Mouse (Mus musculus): Measurements from ENCODE around the gene Ces1f. TPM values are rescaled to one million over a fixed set of nuclear protein-coding genes. Genes with fewer than 3 reads are reported as not detected.

Gene Ces1f
- 0.31 TPM in 1 of 2 replicates, not detected in the other for polyA plus RNA-seq (2015; fragmentation: Nextera tagmentation; extraction: Ambion mirVana)

GRCm38 (mm10) chr8:93279556-93279955, at the start of gene Ces1f:
Gene Ces1f, minus strand, starts transcription at chr8:93279747.
- ATAC-seq (ENCODE audit: low FRiP score, low TSS enrichment): no peak
- H3K4me1 ChIP-seq (ENCODE audit: insufficient read depth, low read length): no peaks in the 10 kb centered on the region
- no peaks in the 10 kb centered on the region for H3K9me3 ChIP-seq (ENCODE audit: low read length)
- H3K9ac ChIP-seq (replicated peaks; ENCODE audit: low read length): no peak within 1 kb of the TSS
- H3K36me3 ChIP-seq (ENCODE audit: insufficient read depth, low read length): no peaks in the 10 kb centered on the region
- no peak within 1 kb of the TSS for H3K4me2 ChIP-seq (replicated peaks; ENCODE audit: low read depth, low read length)
- H3K27ac ChIP-seq (ENCODE audit: low read length): no peak within 1 kb of the TSS
- no peak within 1 kb of the TSS for H3K4me3 ChIP-seq (ENCODE audit: low read length)
- 96% methylated on average over 1 of the region's 1 CpGs for WGBS
- no peaks in the 10 kb centered on the region for H3K27me3 ChIP-seq (ENCODE audit: insufficient read depth, low read length)

GRCm38 (mm10) chr8:93325123-93325522, 45.6 kb upstream of the Ces1f start:
- WGBS: 67% methylated on average over 2 of the region's 2 CpGs
- H3K27me3 ChIP-seq (ENCODE audit: insufficient read depth, low read length): no peaks in the 10 kb centered on the region
- H3K4me1 ChIP-seq (ENCODE audit: insufficient read depth, low read length): no peaks in the 10 kb centered on the region
- no peak overlapping the region for H3K4me3 ChIP-seq (ENCODE audit: low read length)
- no peaks in the 10 kb centered on the region for H3K36me3 ChIP-seq (ENCODE audit: insufficient read depth, low read length)
- no peak overlapping the region for H3K4me2 ChIP-seq (replicated peaks; ENCODE audit: low read depth, low read length)
- H3K9ac ChIP-seq (replicated peaks; ENCODE audit: low read length): no peak overlapping the region
- ATAC-seq (ENCODE audit: low FRiP score, low TSS enrichment): no peak
- no peak overlapping the region for H3K27ac ChIP-seq (ENCODE audit: low read length)
- no peaks in the 10 kb centered on the region for H3K9me3 ChIP-seq (ENCODE audit: low read length)

- Histone ChIP-seq H3K9ac (replicated peaks; ENCODE audit: low read length) (no peak overlapping the region), H3K27ac (ENCODE audit: low read length) (no peak overlapping the region), H3K36me3 (ENCODE audit: insufficient read depth, low read length) (no peaks in the 10 kb centered on the region), H3K27me3 (ENCODE audit: insufficient read depth, low read length) (no peaks in the 10 kb centered on the region), H3K4me3 (ENCODE audit: low read length) (no peak overlapping the region), H3K4me1 (ENCODE audit: insufficient read depth, low read length) (no peaks in the 10 kb centered on the region), H3K4me2 (replicated peaks; ENCODE audit: low read depth, low read length) (no peak overlapping the region), H3K9me3 (ENCODE audit: low read length) (no peaks in the 10 kb centered on the region)
- WGBS: 83% methylated on average over 2 of the region's 2 CpGs
- no peak for ATAC-seq (ENCODE audit: low FRiP score, low TSS enrichment)
Observed at GRCm38 (mm10) chr8:93317031-93317430, 37.5 kb upstream of the Ces1f start.

GRCm38 (mm10) chr8:93315557-93315956, 36.0 kb upstream of the Ces1f start:
- Histone ChIP-seq H3K4me2 (replicated peaks; ENCODE audit: low read depth, low read length) (no peak overlapping the region), H3K4me1 (ENCODE audit: insufficient read depth, low read length) (no peaks in the 10 kb centered on the region)
- WGBS: 85% methylated on average over 2 of the region's 2 CpGs

GRCm38 (mm10) chr8:93283896-93284295, 4.3 kb upstream of the Ces1f start:
- Histone ChIP-seq H3K4me3 (ENCODE audit: low read length) (no peak overlapping the region), H3K9ac (replicated peaks; ENCODE audit: low read length) (no peak overlapping the region), H3K4me1 (ENCODE audit: insufficient read depth, low read length) (no peaks in the 10 kb centered on the region), H3K9me3 (ENCODE audit: low read length) (no peaks in the 10 kb centered on the region), H3K4me2 (replicated peaks; ENCODE audit: low read depth, low read length) (no peak overlapping the region), H3K27ac (ENCODE audit: low read length) (no peak overlapping the region), H3K36me3 (ENCODE audit: insufficient read depth, low read length) (no peaks in the 10 kb centered on the region), H3K27me3 (ENCODE audit: insufficient read depth, low read length) (no peaks in the 10 kb centered on the region)
- WGBS: 78% methylated on average over 2 of the region's 2 CpGs
- ATAC-seq (ENCODE audit: low FRiP score, low TSS enrichment): no peak

More at GRCm38 (mm10) chr8:93315557-93315956, 36.0 kb upstream of the Ces1f start:
- Histone ChIP-seq H3K36me3 (ENCODE audit: insufficient read depth, low read length) (no peaks in the 10 kb centered on the region), H3K27me3 (ENCODE audit: insufficient read depth, low read length) (no peaks in the 10 kb centered on the region), H3K9me3 (ENCODE audit: low read length) (no peaks in the 10 kb centered on the region), H3K9ac (replicated peaks; ENCODE audit: low read length) (no peak overlapping the region), H3K27ac (ENCODE audit: low read length) (no peak overlapping the region), H3K4me3 (ENCODE audit: low read length) (no peak overlapping the region)
- no peak for ATAC-seq (ENCODE audit: low FRiP score, low TSS enrichment)

GRCm38 (mm10) chr8:93282349-93282748, 2.8 kb upstream of the Ces1f start:
- ATAC-seq (ENCODE audit: low FRiP score, low TSS enrichment): no peak
- Histone ChIP-seq H3K36me3 (ENCODE audit: insufficient read depth, low read length) (no peaks in the 10 kb centered on the region), H3K4me1 (ENCODE audit: insufficient read depth, low read length) (no peaks in the 10 kb centered on the region), H3K4me3 (ENCODE audit: low read length) (no peak overlapping the region), H3K27ac (ENCODE audit: low read length) (no peak overlapping the region), H3K9me3 (ENCODE audit: low read length) (no peaks in the 10 kb centered on the region), H3K27me3 (ENCODE audit: insufficient read depth, low read length) (no peaks in the 10 kb centered on the region), H3K4me2 (replicated peaks; ENCODE audit: low read depth, low read length) (no peak overlapping the region), H3K9ac (replicated peaks; ENCODE audit: low read length) (no peak overlapping the region)
- WGBS: 52% methylated on average over 3 of the region's 3 CpGs

- Histone ChIP-seq H3K9me3 (ENCODE audit: low read length) (no peaks in the 10 kb centered on the region), H3K36me3 (ENCODE audit: insufficient read depth, low read length) (no peaks in the 10 kb centered on the region), H3K4me3 (ENCODE audit: low read length) (no peak overlapping the region), H3K27ac (ENCODE audit: low read length) (no peak overlapping the region), H3K4me1 (ENCODE audit: insufficient read depth, low read length) (no peaks in the 10 kb centered on the region), H3K9ac (replicated peaks; ENCODE audit: low read length) (no peak overlapping the region), H3K27me3 (ENCODE audit: insufficient read depth, low read length) (no peaks in the 10 kb centered on the region), H3K4me2 (replicated peaks; ENCODE audit: low read depth, low read length) (no peak overlapping the region)
- no peak for ATAC-seq (ENCODE audit: low FRiP score, low TSS enrichment)
- 82% methylated on average over 4 of the region's 4 CpGs for WGBS
Observed at GRCm38 (mm10) chr8:93278176-93278805, 1.3 kb downstream of the Ces1f start.

GRCm38 (mm10) chr8:93274609-93275008, 4.9 kb downstream of the Ces1f start:
- no peak overlapping the region for H3K4me2 ChIP-seq (replicated peaks; ENCODE audit: low read depth, low read length)
- no peak overlapping the region for H3K4me3 ChIP-seq (ENCODE audit: low read length)
- WGBS: 54% methylated on average over 4 of the region's 4 CpGs
- no peaks in the 10 kb centered on the region for H3K36me3 ChIP-seq (ENCODE audit: insufficient read depth, low read length)
- no peak for ATAC-seq (ENCODE audit: low FRiP score, low TSS enrichment)
- no peak overlapping the region for H3K9ac ChIP-seq (replicated peaks; ENCODE audit: low read length)
- no peak overlapping the region for H3K27ac ChIP-seq (ENCODE audit: low read length)
- H3K9me3 ChIP-seq (ENCODE audit: low read length): no peaks in the 10 kb centered on the region
- no peaks in the 10 kb centered on the region for H3K27me3 ChIP-seq (ENCODE audit: insufficient read depth, low read length)
- H3K4me1 ChIP-seq (ENCODE audit: insufficient read depth, low read length): no peaks in the 10 kb centered on the region

- 85% methylated on average over 3 of the region's 3 CpGs for WGBS
- H3K9ac ChIP-seq (replicated peaks; ENCODE audit: low read length): no peak overlapping the region
- no peaks in the 10 kb centered on the region for H3K27me3 ChIP-seq (ENCODE audit: insufficient read depth, low read length)
- no peaks in the 10 kb centered on the region for H3K9me3 ChIP-seq (ENCODE audit: low read length)
- ATAC-seq (ENCODE audit: low FRiP score, low TSS enrichment): no peak
- no peak overlapping the region for H3K4me3 ChIP-seq (ENCODE audit: low read length)
- no peaks in the 10 kb centered on the region for H3K4me1 ChIP-seq (ENCODE audit: insufficient read depth, low read length)
- H3K36me3 ChIP-seq (ENCODE audit: insufficient read depth, low read length): no peaks in the 10 kb centered on the region
- no peak overlapping the region for H3K4me2 ChIP-seq (replicated peaks; ENCODE audit: low read depth, low read length)
- H3K27ac ChIP-seq (ENCODE audit: low read length): no peak overlapping the region
Observed at GRCm38 (mm10) chr8:93273321-93273720, 6.2 kb downstream of the Ces1f start.

GRCm38 (mm10) chr8:93272686-93273085, 6.9 kb downstream of the Ces1f start:
- Histone ChIP-seq H3K36me3 (ENCODE audit: insufficient read depth, low read length) (no peaks in the 10 kb centered on the region), H3K27ac (ENCODE audit: low read length) (no peak overlapping the region), H3K9me3 (ENCODE audit: low read length) (no peaks in the 10 kb centered on the region), H3K27me3 (ENCODE audit: insufficient read depth, low read length) (no peaks in the 10 kb centered on the region), H3K4me3 (ENCODE audit: low read length) (no peak overlapping the region), H3K4me2 (replicated peaks; ENCODE audit: low read depth, low read length) (no peak overlapping the region), H3K9ac (replicated peaks; ENCODE audit: low read length) (no peak overlapping the region), H3K4me1 (ENCODE audit: insufficient read depth, low read length) (no peaks in the 10 kb centered on the region)
- 59% methylated on average over 4 of the region's 4 CpGs for WGBS
- no peak for ATAC-seq (ENCODE audit: low FRiP score, low TSS enrichment)
